Mouse (Mus musculus) heart, embryonic 14.5 days (tissue): ENCODE results near the gene Slc27a4. TPM values are rescaled to one million over a fixed set of nuclear protein-coding genes. Genes with fewer than 3 reads are reported as not detected.
A peak's percentile ranks its signal among the peaks of the same experiment; 100 is the strongest.
"Not testable (repeated sequence)": the region's sequence is repeated elsewhere in the genome, so short reads cannot be mapped to it uniquely, and the experiment has no call there.

Experiments
- ATAC-seq: fragments of 200-750 bp; cut with Nextera tagmentation; 2 replicates; pipeline ENCODE4 v1.8.0; 2017; ENCODE audit warnings: low read depth, moderate TSS enrichment; ENCODE audit not compliant: insufficient number of reproducible peaks, insufficient read depth, low FRiP score
- H3K27ac ChIP-seq, 2 experiments: fragments of 200-500 bp in 1 of 2; fragments of 300-500 bp in 1 of 2; sonication (generic) in 1 of 2; replicated peaks in 1 of 2; 2 replicates each; pipeline ENCODE4 v1.5.1; 2012 to 2014; ENCODE audit warnings: low read depth in 2 of 2, low read length in 2 of 2, control low read depth in 1 of 2, mild to moderate bottlenecking in 1 of 2, mixed read lengths in 1 of 2; ENCODE audit not compliant: control insufficient read depth in 1 of 2, insufficient read depth in 1 of 2
- H3K27me3 ChIP-seq: fragments of 300-500 bp; sonication (generic); 2 replicates; pipeline ENCODE4 v1.6.1; 2014; ENCODE audit warnings: mild to moderate bottlenecking, low read length, control low read depth; ENCODE audit not compliant: control insufficient read depth, insufficient read depth
- H3K36me3 ChIP-seq: fragments of 300-500 bp; sonication (generic); 2 replicates; pipeline ENCODE4 v1.6.1; 2014; ENCODE audit warnings: mild to moderate bottlenecking, control low read depth, low read length, mixed read lengths; ENCODE audit not compliant: control insufficient read depth, insufficient read depth
- H3K4me1 ChIP-seq, 2 experiments: fragments of 200-500 bp in 1 of 2; fragments of 300-500 bp in 1 of 2; sonication (generic) in 1 of 2; 2 replicates each; pipeline ENCODE4 v1.6.1; 2012 to 2014; ENCODE audit warnings: low read length in 2 of 2, control low read depth in 1 of 2, mixed read lengths in 1 of 2; ENCODE audit not compliant: control insufficient read depth in 2 of 2, insufficient read depth in 2 of 2
- H3K4me2 ChIP-seq: fragments of 300-500 bp; sonication (generic); 2 replicates; pipeline ENCODE4 v1.6.1; 2014; ENCODE audit warnings: mild to moderate bottlenecking, low read length
- H3K4me3 ChIP-seq, 2 experiments: fragments of 200-500 bp in 1 of 2; fragments of 300-500 bp in 1 of 2; sonication (generic) in 1 of 2; 2 replicates each; pipeline ENCODE4 v1.5.1; 2012 to 2014; ENCODE audit warnings: low read length in 2 of 2, mild to moderate bottlenecking in 2 of 2, control low read depth in 1 of 2, low read depth in 1 of 2, moderate library complexity in 1 of 2; ENCODE audit not compliant: control insufficient read depth in 1 of 2, insufficient read depth in 1 of 2
- H3K9ac ChIP-seq: fragments of 300-500 bp; sonication (generic); 2 replicates; pipeline ENCODE4 v1.6.1; 2014; ENCODE audit warnings: mild to moderate bottlenecking, low read length
- H3K9me3 ChIP-seq: fragments of 300-500 bp; sonication (generic); 2 replicates; pipeline ENCODE4 v1.6.1; 2016; ENCODE audit warnings: low read length, control low read depth; ENCODE audit not compliant: control insufficient read depth
- WGBS: fragments of 180-500 bp; shearing (Covaris S2); extraction: QIAGEN DNeasy Blood & Tissue Kit; methylation state at CpG from one replicate; pipeline ENCODE4 v1.1.7; 2014; 5-methylcytosine and 5-hydroxymethylcytosine counted together
- polyA plus RNA-seq: library from polyadenylated mRNA; unstranded; fragments of >200 nt; fragmentation: Nextera tagmentation; extraction: Ambion mirVana; gene quantifications from 2 replicates; pipeline ENCODE4 v1.2.1, GENCODE M21; 2014

The Slc27a4 gene
- polyA plus RNA-seq, 1 experiment from 2014 or later, result 9.5 TPM

- WGBS, result 51% methylated on average over 4 of the region's 4 CpGs
- no peak overlapping the region for H3K27ac ChIP-seq
- ATAC-seq, result no peak
These were observed 29.1 kb upstream of the Slc27a4 start for GRCm38 (mm10) chr2:29773323-29773722.

DNA sequence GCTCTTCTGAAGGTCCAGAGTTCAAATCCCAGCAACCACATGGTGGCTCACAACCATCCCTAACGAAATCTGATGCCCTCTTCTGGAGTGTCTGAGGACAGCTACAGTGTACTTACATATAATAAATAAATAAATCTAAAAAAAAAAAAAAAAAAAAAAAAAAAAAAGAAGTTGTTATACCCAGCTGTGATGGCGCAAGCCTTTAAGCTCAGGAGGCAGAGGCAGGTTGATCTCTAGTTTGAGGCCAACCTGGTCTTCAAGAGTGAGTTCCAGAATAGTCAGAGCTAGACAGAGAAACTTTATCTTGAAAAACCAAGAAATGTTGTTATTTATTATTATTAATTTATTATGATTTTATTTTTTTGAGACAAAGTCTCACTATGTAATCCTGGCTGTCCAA is 21.2 kb upstream of the Slc27a4 start:
- ATAC-seq, H3K9ac ChIP-seq, H3K9me3 ChIP-seq, H3K27ac ChIP-seq, H3K4me1 ChIP-seq, H3K27me3 ChIP-seq, H3K4me2 ChIP-seq, H3K4me3 ChIP-seq: not testable (repeated sequence)
- WGBS, result 88% methylated on average over 2 of the region's 2 CpGs
- H3K36me3 ChIP-seq, result peaks cover 97% of the 10 kb centered on the region

More at GRCm38 (mm10) chr2:29773323-29773722, 29.1 kb upstream of the Slc27a4 start:
- H3K4me1 ChIP-seq, result peaks cover 0 to 2% of the 10 kb centered on the region in 2 experiments; a peak in 2 of 4 replicates
- H3K9ac ChIP-seq, result no peak overlapping the region
- no peak overlapping the region for H3K4me2 ChIP-seq
- H3K4me3 ChIP-seq, result no peak overlapping the region
- no peaks in the 10 kb centered on the region for H3K27me3 ChIP-seq
- H3K36me3 ChIP-seq, result peaks cover 20% of the 10 kb centered on the region
- no peaks in the 10 kb centered on the region for H3K9me3 ChIP-seq

- Histone ChIP-seq H3K4me3 (no peak overlapping the region), H3K4me1 (peaks cover 0 to 8% of the 10 kb centered on the region in 2 experiments; a peak in 2 of 4 replicates), H3K36me3 (peaks cover 68% of the 10 kb centered on the region), H3K9me3 (no peaks in the 10 kb centered on the region; the same call in 1 of the 2 replicates), H3K9ac (no peak overlapping the region), H3K27ac (no peak overlapping the region), H3K27me3 (no peaks in the 10 kb centered on the region), H3K4me2 (no peak overlapping the region)
- 72% methylated on average over 4 of the region's 4 CpGs for WGBS
- no peak for ATAC-seq
These were observed 18.1 kb upstream of the Slc27a4 start for GRCm38 (mm10) chr2:29784290-29784689.

GRCm38 (mm10) chr2:29787104-29787917 is 15.1 kb upstream of the Slc27a4 start, which contains the start of gene Coq4:
Gene Coq4 (plus strand): TSS chr2:29787493.
- Histone ChIP-seq H3K4me1 (peaks cover 0 to 8% of the 10 kb centered on the region in 2 experiments; a peak in 2 of 4 replicates), H3K36me3 (peaks cover 59% of the 10 kb centered on the region), H3K27ac (peak within 1 kb of the TSS; percentile 67 to 77), H3K9ac (peak within 1 kb of the TSS; percentile 73), H3K4me3 (peak within 1 kb of the TSS; percentile 64 to 90), H3K4me2 (peak within 1 kb of the TSS; percentile 93), H3K9me3 (no peaks in the 10 kb centered on the region), H3K27me3 (no peaks in the 10 kb centered on the region)
- ATAC-seq, result peak; percentile 83
- WGBS, result 2% methylated on average over 31 of the region's 31 CpGs

- H3K36me3 ChIP-seq, result peaks cover 56% of the 10 kb centered on the region
- peak within 1 kb of the TSS; percentile 93 for H3K4me2 ChIP-seq
- ATAC-seq, result peak; percentile 87
- peak within 1 kb of the TSS; percentile 67 to 77 for H3K27ac ChIP-seq
- peak within 1 kb of the TSS; percentile 64 to 90 for H3K4me3 ChIP-seq
- no peaks in the 10 kb centered on the region for H3K9me3 ChIP-seq
- H3K9ac ChIP-seq, result peak within 1 kb of the TSS; percentile 73
- no peaks in the 10 kb centered on the region for H3K27me3 ChIP-seq
- under 1% methylated on average over 45 of the region's 45 CpGs for WGBS
- H3K4me1 ChIP-seq, result peaks cover 0 to 8% of the 10 kb centered on the region in 2 experiments; a peak in 2 of 4 replicates
These were observed 14.3 kb upstream of the Slc27a4 start, which contains the start of gene Trub2 for GRCm38 (mm10) chr2:29787937-29788681. Gene Trub2 (minus strand): TSS chr2:29788502.

DNA sequence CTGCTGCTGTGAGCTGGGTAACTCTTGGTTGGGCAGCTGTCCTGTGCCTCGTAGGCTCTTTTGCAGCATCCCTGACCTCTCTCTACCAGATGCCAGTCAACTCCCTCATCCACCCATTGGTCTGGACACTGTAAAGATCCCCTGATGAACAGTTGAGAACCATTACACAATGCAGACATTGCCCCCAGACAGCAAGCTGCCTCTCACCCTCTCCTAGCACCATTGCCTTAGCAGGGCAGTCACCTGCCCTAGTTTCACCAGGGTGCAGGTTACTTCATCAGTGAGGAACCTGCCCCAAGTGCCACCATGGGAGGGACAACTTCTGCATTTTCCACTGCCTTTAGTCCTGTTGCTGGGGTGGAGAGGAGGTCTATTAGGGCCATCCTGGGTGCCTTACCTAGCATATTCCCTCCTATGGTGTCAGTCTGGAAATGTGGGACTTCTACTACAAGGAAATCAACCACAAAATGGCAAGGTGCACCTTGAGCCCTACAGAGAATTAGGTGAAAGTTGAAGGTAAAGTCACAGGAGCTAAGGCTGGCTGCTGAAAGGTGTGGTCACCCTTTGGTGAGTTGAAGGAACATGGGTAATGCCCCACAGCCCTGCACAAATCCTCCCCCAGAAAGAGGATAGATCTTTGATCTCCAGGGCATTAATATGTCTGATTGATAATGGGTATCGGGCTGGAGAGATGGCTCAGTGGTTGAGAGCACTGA is 9.5 kb upstream of the Slc27a4 start:
- Histone ChIP-seq H3K9ac (no peak overlapping the region), H3K27me3 (no peaks in the 10 kb centered on the region), H3K4me2 (no peak overlapping the region), H3K4me1 (0 out of 4 replicates have a peak, but pooled peaks cover 0 to 3% of the 10 kb centered on the region in 2 experiments), H3K27ac (no peak overlapping the region), H3K36me3 (peaks cover 42% of the 10 kb centered on the region), H3K4me3 (no peak overlapping the region), H3K9me3 (no peaks in the 10 kb centered on the region)
- no peak for ATAC-seq
- WGBS, result 94% methylated on average over 2 of the region's 2 CpGs

DNA sequence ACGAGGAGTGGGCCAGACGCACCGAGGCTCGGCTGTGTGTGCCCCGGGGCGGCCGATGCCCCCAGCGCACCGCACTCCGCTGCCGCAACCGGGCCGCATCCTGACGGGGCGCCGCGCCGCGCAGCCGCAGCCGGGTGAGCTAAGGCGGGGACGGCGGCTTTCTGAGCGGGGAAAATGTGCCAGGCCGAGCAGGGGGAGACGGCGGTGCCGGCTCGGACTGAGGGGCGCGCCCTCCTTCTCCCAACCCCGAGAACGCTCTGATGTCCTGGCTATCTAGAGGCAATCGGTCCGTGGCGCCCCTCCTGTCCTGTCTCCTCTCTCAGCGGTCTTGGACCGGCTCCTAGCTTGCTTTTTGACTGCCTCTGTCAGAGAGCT is 380 bp downstream of the Slc27a4 start:
- Histone ChIP-seq H3K9ac (peak overlapping the region; percentile 88), H3K4me1 (peaks cover 2 to 9% of the 10 kb centered on the region in 2 experiments; a peak in 3 of 4 replicates), H3K9me3 (no peaks in the 10 kb centered on the region), H3K27me3 (no peaks in the 10 kb centered on the region), H3K36me3 (peaks cover 36% of the 10 kb centered on the region), H3K4me3 (peak overlapping the region; percentile 78 to 79), H3K27ac (peak overlapping the region; percentile 1 to 73; a peak in 2 of 4 replicates), H3K4me2 (peak overlapping the region; percentile 96)
- WGBS, result under 1% methylated on average over 39 of the region's 39 CpGs
- no peak; the same call in 1 of the 2 replicates for ATAC-seq
